Mouse (Mus musculus) kidney, adult 2 months (tissue): ENCODE measurements around the gene Gja5. TPM values are rescaled to one million over a fixed set of nuclear protein-coding genes. Genes with fewer than 3 reads are reported as not detected.
A peak's percentile ranks its signal among the peaks of the same experiment; 100 is the strongest.

ENCODE experiments used
- DNase-seq: peaks from one replicate; pipeline ENCODE4 v3.0.0; 2021
- H3K27ac ChIP-seq: fragments of 200-500 bp; 2 replicates; pipeline ENCODE4 v1.5.1; 2012; ENCODE audit warnings: low read depth, low read length, control low read depth, inconsistent platforms; ENCODE audit not compliant: insufficient read depth
- H3K27me3 ChIP-seq: fragments of 200-500 bp; replicated peaks from 2 replicates; pipeline ENCODE4 v1.6.1; 2012; ENCODE audit warnings: mild to moderate bottlenecking, moderate library complexity, low read length, inconsistent platforms; ENCODE audit not compliant: control insufficient read depth, insufficient read depth
- H3K36me3 ChIP-seq: fragments of 200-500 bp; 2 replicates; pipeline ENCODE4 v1.6.1; 2012; ENCODE audit warnings: mild to moderate bottlenecking, moderate library complexity, low read length, inconsistent platforms; ENCODE audit not compliant: control insufficient read depth, insufficient read depth
- H3K4me1 ChIP-seq: fragments of 200-500 bp; 2 replicates; pipeline ENCODE4 v1.6.1; 2011; ENCODE audit warnings: low read length; ENCODE audit not compliant: control insufficient read depth, insufficient read depth
- H3K4me3 ChIP-seq: fragments of 200-500 bp; 2 replicates; pipeline ENCODE4 v1.5.1; 2011; ENCODE audit warnings: mild to moderate bottlenecking, low read depth, low read length, control low read depth; ENCODE audit not compliant: insufficient read depth
- CTCF ChIP-seq: fragments of 200-500 bp; conservative IDR thresholded peaks from 2 replicates; pipeline ENCODE4 v1.5.1; 2011; ENCODE audit warnings: low read depth, mild to moderate bottlenecking, control low read depth, low read length, moderate library complexity, mixed read lengths; ENCODE audit not compliant: insufficient read depth, insufficient read length
- POLR2A ChIP-seq: fragments of 200-500 bp; IDR thresholded peaks from one replicate; pipeline ENCODE4 v1.6.1; 2011; ENCODE audit warnings: low read depth, low read length, control low read depth
- WGBS: fragments of 180-500 bp; shearing (Covaris S2); methylation state at CpG from one replicate; pipeline ENCODE4 v1.1.7; 2018; 5-methylcytosine and 5-hydroxymethylcytosine counted together
- polyA plus RNA-seq: library from polyadenylated mRNA; depleted of rRNA; stranded (reverse); fragments of >200 nt; gene quantifications from 2 replicates; pipeline ENCODE4 v1.2.3, GENCODE M21; 2012

Gene Gja5
- polyA plus RNA-seq, 1 experiment = 8.2 TPM

GRCm38 (mm10) chr3:96936241-96936640, 31.7 kb downstream of the Gja5 start:
- Histone ChIP-seq H3K36me3 (no peaks in the 10 kb centered on the region), H3K4me1 (no peaks in the 10 kb centered on the region), H3K4me3 (no peak overlapping the region), H3K27me3 (no peaks in the 10 kb centered on the region), H3K27ac (no peak overlapping the region)
- peak; percentile 33 for DNase-seq
- TF ChIP-seq CTCF = peak; percentile 40; the same call in 1 of the 2 replicates
- TF ChIP-seq POLR2A = no peak
- WGBS = 8% methylated on average over 6 of the region's 6 CpGs

- 38% methylated on average over 5 of the region's 5 CpGs for WGBS
- TF ChIP-seq POLR2A (no peak), CTCF (no peak)
These were observed 33.1 kb downstream of the Gja5 start for GRCm38 (mm10) chr3:96937606-96938005.

GRCm38 (mm10) chr3:96938738-96939137, 34.2 kb downstream of the Gja5 start:
- DNase-seq = peak; percentile 79
- Histone ChIP-seq H3K4me1 (no peaks in the 10 kb centered on the region), H3K36me3 (no peaks in the 10 kb centered on the region), H3K27ac (no peak overlapping the region), H3K27me3 (no peaks in the 10 kb centered on the region), H3K4me3 (no peak overlapping the region)
- TF ChIP-seq POLR2A (no peak), CTCF (peak; percentile 98)
- 13% methylated on average over 11 of the region's 11 CpGs for WGBS

More at GRCm38 (mm10) chr3:96937606-96938005, 33.1 kb downstream of the Gja5 start:
- H3K27ac ChIP-seq = no peak overlapping the region
- H3K4me1 ChIP-seq = no peaks in the 10 kb centered on the region
- no peak overlapping the region for H3K4me3 ChIP-seq
- no peaks in the 10 kb centered on the region for H3K36me3 ChIP-seq
- no peak for DNase-seq
- no peaks in the 10 kb centered on the region for H3K27me3 ChIP-seq

- H3K27me3 ChIP-seq = no peaks in the 10 kb centered on the region
- 79% methylated on average over 2 of the region's 2 CpGs for WGBS
- TF ChIP-seq POLR2A (no peak), CTCF (no peak)
- H3K36me3 ChIP-seq = no peaks in the 10 kb centered on the region
- no peak overlapping the region for H3K27ac ChIP-seq
- DNase-seq = no peak
- H3K4me3 ChIP-seq = no peak overlapping the region
- H3K4me1 ChIP-seq = no peaks in the 10 kb centered on the region
These were observed 38.2 kb downstream of the Gja5 start for GRCm38 (mm10) chr3:96942706-96943105.

- 30% methylated on average over 14 of the region's 14 CpGs for WGBS
- peak; percentile 26 for DNase-seq
- Histone ChIP-seq H3K4me1 (no peaks in the 10 kb centered on the region), H3K4me3 (no peak overlapping the region), H3K27ac (no peak overlapping the region), H3K36me3 (no peaks in the 10 kb centered on the region), H3K27me3 (no peaks in the 10 kb centered on the region)
- TF ChIP-seq POLR2A (no peak), CTCF (no peak)
These were observed 49.2 kb downstream of the Gja5 start for GRCm38 (mm10) chr3:96953489-96954233.

GRCm38 (mm10) chr3:96960597-96960996, 56.1 kb downstream of the Gja5 start:
- TF ChIP-seq CTCF (no peak), POLR2A (no peak)
- WGBS = 32% methylated on average over 8 of the region's 8 CpGs
- no peaks in the 10 kb centered on the region for H3K27me3 ChIP-seq
- H3K4me1 ChIP-seq = no peaks in the 10 kb centered on the region
- no peak overlapping the region for H3K27ac ChIP-seq
- no peak overlapping the region for H3K4me3 ChIP-seq
- no peaks in the 10 kb centered on the region for H3K36me3 ChIP-seq
- no peak for DNase-seq

- Histone ChIP-seq H3K36me3 (no peaks in the 10 kb centered on the region), H3K27ac (no peak overlapping the region), H3K4me3 (no peak overlapping the region), H3K4me1 (no peaks in the 10 kb centered on the region), H3K27me3 (no peaks in the 10 kb centered on the region)
- TF ChIP-seq POLR2A (no peak), CTCF (no peak)
- no peak for DNase-seq
- 66% methylated on average over 12 of the region's 12 CpGs for WGBS
These were observed 58.9 kb downstream of the Gja5 start for GRCm38 (mm10) chr3:96963088-96964034.
